Mouse (Mus musculus) megakaryocyte progenitor cell, adult 5-6 weeks (primary cell): ENCODE results near the gene Spata32. TPM values are rescaled to one million over a fixed set of nuclear protein-coding genes. Genes with fewer than 3 reads are reported as not detected.

ENCODE experiments used
- total RNA-seq, 2 experiments: library from RNA; stranded (forward) in 1 of 2; stranded (reverse) in 1 of 2; fragments of 157-497, 149-512 nt in 1 of 2; fragments of 200-1000 nt in 1 of 2; gene quantifications; 2 replicates each; pipeline versions ENCODE4 v1.2.3 to v1.2.4; 2015 to 2017

The Spata32 gene
- total RNA-seq, 2 experiments from 2014 or later, result not detected

Other genes with a start within 250 kb of the Spata32 start
- gene Nmt1, start 190.2 kb downstream of the Spata32 start, total RNA-seq (2015), result 38.8 and 39.5 TPM in 2 replicates
- 44.8 and 45.1 TPM in 2 replicates for gene Nmt1, start 190.2 kb downstream of the Spata32 start, total RNA-seq (2017)
- 27.7 and 27.9 TPM in 2 replicates for gene Dcakd, start 190.1 kb downstream of the Spata32 start, total RNA-seq (2015)
- 17.5 and 24.2 TPM in 2 replicates for gene Dcakd, start 190.1 kb downstream of the Spata32 start, total RNA-seq (2017)
- gene Plcd3, start 116.8 kb downstream of the Spata32 start, total RNA-seq (2015), result 0.17 TPM in 1 of 2 replicates, not detected in the other
- gene Plcd3, start 116.8 kb downstream of the Spata32 start, total RNA-seq (2017), result not detected in 2 replicates
- gene Acbd4, start 116.8 kb downstream of the Spata32 start, total RNA-seq (2015), result 1.5 and 2.0 TPM in 2 replicates
- gene Acbd4, start 116.8 kb downstream of the Spata32 start, total RNA-seq (2017), result 5.0 and 7.2 TPM in 2 replicates
- gene Hexim1, start 102.2 kb downstream of the Spata32 start, total RNA-seq (2015), result 10.7 and 13.0 TPM in 2 replicates
- gene Hexim1, start 102.2 kb downstream of the Spata32 start, total RNA-seq (2017), result 21.2 and 27.9 TPM in 2 replicates
- gene Hexim2, start 86.0 kb downstream of the Spata32 start, total RNA-seq (2015), result 1.2 and 1.8 TPM in 2 replicates
- gene Hexim2, start 86.0 kb downstream of the Spata32 start, total RNA-seq (2017), result 3.5 and 3.9 TPM in 2 replicates
- 74.3 and 76.3 TPM in 2 replicates for gene Fmnl1, start 47.3 kb downstream of the Spata32 start, total RNA-seq (2015)
- 17.3 and 36.5 TPM in 2 replicates for gene Fmnl1, start 47.3 kb downstream of the Spata32 start, total RNA-seq (2017)
- 0.32 TPM in 1 of 2 replicates, not detected in the other for gene 1700023F06Rik, start 9.9 kb downstream of the Spata32 start, total RNA-seq (2015)
- not detected in 2 replicates for gene 1700023F06Rik, start 9.9 kb downstream of the Spata32 start, total RNA-seq (2017)
- gene Map3k14, start 49.0 kb upstream of the Spata32 start, total RNA-seq (2015), result 4.5 and 4.8 TPM in 2 replicates
- 3.9 and 4.5 TPM in 2 replicates for gene Map3k14, start 49.0 kb upstream of the Spata32 start, total RNA-seq (2017)
- 10.8 and 14.2 TPM in 2 replicates for gene Arhgap27, start 145.3 kb upstream of the Spata32 start, total RNA-seq (2015)
- gene Arhgap27, start 145.3 kb upstream of the Spata32 start, total RNA-seq (2017), result 11.2 and 11.5 TPM in 2 replicates
- gene Plekhm1, start 194.3 kb upstream of the Spata32 start, total RNA-seq (2015), result 12.1 and 12.5 TPM in 2 replicates
- gene Plekhm1, start 194.3 kb upstream of the Spata32 start, total RNA-seq (2017), result 2.9 and 3.9 TPM in 2 replicates